Mouse (Mus musculus): Measurements from ENCODE around the gene Matn4. TPM values are rescaled to one million over a fixed set of nuclear protein-coding genes. Genes with fewer than 3 reads are reported as not detected.
A peak's percentile ranks its signal among the peaks of the same experiment; 100 is the strongest.
"Not testable (repeated sequence)": the region's sequence is repeated elsewhere in the genome, so short reads cannot be mapped to it uniquely, and the experiment has no call there.

Matn4 gene
- total RNA-seq, 2 experiments from 2014 or later, result not detected

DNA sequence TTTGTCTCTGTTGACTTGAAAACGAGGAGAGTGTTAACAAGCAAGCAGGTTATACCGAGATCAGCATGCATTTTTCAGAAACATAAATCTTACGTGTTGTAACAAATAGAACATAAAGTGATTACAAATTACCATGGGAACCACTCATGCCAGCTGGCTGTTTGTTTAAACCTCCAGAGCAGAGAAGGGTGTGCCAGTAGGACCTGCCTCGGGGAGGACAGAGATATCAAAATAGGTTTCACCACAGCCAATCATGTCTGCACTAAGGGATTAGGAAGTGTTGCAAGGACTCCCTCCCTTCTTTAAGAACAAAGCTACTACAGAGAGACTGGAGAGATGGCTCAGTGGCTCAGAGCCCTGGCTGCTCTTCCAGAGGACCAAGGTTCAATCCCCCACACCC is 31.8 kb downstream of the Matn4 start:
- peak; percentile 80 for ATAC-seq (replicated peaks; ENCODE audit: poor library complexity)

DNA sequence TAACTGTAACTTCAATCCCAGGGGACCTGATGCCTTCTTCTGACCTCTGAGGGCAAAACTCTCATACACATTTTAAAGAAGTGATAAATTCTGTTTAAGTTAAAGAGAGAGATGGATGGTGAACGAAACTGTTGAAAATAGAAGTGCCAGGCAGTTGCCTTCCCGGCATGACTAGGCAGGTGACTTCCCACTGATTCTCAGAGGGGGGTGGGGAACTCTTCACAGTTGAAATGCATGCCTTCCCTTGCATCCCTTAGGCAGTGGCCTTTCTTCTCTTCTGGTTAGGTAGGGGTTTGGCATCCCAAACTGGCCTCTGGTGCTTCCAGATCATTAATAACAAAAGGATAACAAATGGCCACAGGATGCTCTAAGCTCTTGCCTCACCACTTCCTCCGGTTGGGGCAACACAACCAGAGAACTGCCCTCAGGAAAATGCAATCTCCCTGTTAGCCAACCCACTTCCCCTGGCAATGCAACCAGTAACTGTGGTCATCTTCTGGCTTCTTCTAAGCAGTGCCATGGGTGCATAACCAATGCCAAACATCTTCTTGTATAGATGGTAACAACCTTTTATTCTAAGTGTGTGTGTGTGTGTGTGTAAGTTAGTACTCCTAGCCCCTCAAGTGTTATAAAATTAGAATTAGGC is 32.4 kb downstream of the Matn4 start:
- peak; percentile 85 for ATAC-seq (replicated peaks; ENCODE audit: poor library complexity)

DNA sequence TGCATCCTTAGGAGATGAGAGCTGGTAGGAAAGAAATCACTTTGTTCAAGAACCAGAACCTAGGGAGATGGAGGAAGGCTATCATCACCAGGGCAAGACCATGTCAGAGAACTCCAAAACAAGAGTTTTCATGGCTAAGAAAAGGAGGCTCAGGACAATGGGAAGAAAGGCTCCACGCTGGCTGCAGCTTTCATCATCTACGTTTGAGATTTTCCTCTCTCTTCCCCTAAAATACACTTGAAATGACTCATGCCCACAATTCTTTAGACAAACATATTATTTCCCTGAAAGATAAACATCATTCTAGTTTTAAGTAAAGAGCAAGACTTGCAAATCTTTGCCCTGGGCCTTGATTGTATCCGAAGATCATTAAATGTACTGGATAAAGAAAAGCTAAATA is 33.6 kb downstream of the Matn4 start:
- no peak for ATAC-seq (replicated peaks; ENCODE audit: poor library complexity)

DNA sequence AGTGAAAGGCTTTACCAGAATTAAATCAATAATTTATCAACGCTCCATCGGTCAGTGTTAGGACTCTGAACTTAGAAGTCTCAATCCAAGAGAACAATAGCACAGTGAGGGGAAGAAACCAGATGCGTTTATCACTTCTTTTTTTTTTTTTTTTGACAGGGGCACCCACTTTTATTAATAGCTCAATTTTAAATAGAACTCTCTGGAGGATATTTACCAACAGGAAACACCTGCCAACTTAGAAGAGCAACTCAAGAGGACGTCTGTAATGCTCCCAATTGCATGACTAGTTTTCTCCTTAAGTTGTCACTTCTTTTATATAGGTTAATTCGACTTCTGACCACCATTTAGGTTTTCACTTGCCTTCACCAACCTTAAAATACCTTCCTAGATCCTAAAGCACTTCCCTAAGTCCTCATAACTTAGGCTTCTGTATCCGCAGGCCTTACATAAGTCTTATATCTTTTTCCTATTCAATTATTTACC is 36.3 kb downstream of the Matn4 start:
- ATAC-seq (replicated peaks; ENCODE audit: poor library complexity), result peak; percentile 40

DNA sequence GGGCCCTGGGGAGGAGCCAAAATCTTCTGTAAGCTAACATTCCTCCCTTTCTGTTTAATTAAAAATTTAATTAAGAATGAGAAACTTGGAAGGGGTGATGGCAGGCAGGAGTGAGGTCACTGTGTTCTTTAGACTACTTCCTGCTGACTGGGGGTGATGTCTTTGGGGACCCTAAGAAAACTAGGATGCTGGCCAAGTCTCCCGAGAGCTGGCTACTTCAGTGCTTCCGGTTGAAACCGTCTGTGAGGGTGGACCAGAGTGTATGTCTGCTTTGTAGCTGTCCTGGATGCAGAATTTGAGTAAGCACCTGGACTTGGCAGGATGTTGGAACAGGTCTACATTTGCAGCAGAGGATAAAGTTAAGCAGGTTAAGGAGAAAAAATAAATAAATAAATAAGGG is 38.0 kb downstream of the Matn4 start:
- ATAC-seq (replicated peaks; ENCODE audit: poor library complexity), result no peak

DNA sequence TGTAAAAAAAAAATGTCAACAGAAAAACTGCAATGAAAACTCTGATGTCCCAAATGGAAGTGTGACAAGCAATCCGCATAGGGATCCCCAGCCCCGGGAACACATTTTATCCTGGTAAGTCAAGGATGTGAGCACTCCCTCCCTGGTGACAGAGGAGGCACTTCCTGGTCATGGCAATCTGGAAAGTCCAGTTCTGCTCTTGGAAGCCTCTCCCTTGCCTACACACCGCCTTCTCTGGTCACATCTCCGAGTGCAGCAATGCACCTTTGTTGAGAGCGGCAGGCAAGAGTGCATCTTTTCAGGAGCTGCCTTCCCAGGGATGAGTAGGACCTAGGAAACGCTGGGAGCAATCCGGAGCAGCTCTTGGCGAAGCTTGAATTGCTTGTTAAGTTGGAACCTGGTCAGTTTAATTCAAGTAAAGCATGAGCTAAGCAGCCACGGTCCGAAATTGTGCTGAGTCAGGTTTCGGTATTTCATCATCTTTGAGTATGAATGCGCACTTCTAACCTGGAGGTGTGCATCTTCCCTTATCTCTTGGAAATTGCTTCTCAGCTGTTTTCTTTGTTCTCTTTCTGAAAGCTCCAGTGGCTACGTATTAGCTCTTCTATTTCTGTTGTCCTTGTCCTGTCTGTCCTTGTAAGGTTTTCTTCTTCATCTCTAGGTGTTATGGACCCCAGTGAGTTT is 43.8 kb downstream of the Matn4 start:
- peak; percentile 36; the same call in 1 of the 2 replicates for ATAC-seq (replicated peaks; ENCODE audit: poor library complexity)

DNA sequence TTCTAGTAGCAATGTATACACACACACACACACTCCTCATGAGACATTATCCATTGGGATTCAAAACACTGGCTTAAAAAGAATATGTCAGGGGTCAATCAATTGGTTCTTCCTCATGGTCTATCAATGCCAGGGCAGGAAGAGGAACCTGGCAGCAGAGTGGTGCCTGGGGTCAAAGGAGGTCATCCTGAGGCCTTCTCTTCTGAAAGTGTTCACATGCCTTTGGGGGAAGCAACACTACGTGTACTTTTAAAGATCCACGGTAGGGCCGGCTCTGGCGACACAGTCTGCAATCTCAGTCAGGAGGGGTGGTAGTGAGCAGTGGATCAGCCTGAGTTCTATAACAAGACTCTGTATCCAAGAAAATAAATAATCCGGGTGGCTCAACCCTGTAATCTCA is 45.3 kb downstream of the Matn4 start:
- ATAC-seq (replicated peaks; ENCODE audit: poor library complexity), result peak; percentile 42

DNA sequence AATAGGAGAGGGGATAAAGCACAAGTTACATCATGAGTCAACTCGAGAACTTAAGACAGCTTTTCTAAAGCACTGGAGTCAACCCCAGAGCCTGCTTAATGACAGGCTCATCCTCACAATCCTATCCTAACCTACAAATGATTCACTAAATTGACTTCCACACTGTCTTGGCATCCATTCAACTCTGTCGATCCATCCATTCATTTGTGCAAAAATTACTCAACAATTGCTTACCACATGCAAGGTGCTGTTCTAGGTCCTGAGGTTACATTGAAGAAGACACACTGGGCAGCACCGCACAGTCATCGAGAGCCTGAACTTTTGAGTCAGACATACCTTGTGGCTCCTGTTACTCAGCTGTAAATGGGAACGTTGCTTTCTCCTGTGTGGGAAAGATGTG is 45.9 kb downstream of the Matn4 start:
- ATAC-seq (replicated peaks; ENCODE audit: poor library complexity), result no peak

DNA sequence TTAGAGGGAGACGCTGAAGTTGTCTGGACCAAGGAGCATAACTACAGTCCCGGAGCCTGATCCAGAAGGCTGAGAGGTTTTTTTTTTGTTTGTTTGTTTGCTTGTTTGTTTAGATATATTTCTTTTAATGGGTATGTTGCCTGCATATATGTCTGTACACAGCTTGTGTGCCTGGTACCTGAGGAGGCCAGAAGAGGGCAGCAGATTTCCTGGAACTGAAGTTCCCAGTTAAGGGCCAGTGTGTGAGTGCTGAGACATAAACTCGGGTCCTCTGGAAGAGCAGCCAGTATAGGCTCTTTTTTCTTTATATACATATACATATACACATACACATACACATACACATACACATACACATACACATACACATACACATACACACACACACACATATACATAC is 46.6 kb downstream of the Matn4 start:
- ATAC-seq (replicated peaks; ENCODE audit: poor library complexity), result no peak

DNA sequence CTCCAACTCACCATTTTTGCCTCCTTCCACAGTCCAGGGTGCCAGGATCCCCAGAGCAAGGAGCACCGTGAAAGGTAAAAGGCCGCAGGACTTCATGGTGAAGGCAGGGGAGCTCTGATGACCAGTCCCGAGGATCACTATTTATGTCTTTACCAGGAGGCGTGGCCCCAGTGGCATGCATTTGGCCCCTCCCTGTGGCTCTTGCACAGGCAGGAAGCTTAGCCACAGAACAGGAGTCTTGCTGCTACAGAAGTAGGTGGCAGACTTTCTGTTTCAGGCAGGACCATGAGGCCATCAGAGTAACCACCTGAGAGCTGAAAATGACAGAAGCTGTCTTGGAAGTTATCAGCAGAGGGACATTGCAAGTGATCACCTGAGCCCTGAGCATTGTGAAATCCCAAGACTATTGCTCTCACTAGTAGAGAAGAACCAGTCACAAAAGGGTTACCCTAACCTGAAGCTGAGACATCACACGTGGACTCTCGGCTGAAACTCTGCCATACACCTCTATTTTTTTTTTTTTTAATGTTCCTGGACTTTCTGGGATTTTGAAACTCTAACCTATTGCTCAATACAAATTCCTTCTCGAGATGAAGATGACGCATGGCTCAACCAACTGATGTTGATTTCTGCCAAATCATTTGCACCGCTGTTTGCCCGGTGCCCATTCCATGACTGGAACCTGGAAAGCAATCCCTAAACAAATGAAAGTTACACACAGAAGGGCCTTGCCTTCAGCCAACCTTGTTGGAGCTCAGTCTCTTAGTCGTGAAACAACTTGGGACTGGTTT is 48.6 kb downstream of the Matn4 start:
- ATAC-seq (replicated peaks; ENCODE audit: poor library complexity), result peak; percentile 77

DNA sequence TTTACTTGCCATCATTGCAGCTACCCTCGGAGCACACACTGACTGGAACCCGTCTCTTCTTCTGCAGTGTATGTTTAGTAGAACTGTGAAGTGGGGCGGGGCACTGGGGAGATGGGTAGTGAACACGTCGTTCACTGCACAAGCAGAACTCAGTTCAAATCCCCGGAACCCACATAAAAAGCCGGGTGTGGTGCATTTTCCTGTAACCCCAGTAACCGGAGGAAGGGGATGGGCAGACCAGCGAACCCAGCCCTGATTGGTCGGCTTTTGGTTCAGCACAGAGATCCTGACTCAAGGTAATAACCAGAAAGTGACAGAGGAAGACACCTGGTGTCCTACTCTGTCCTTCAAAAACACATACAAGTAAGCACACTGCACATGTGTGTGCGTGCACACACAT is 51.6 kb downstream of the Matn4 start:
- ATAC-seq (replicated peaks; ENCODE audit: poor library complexity), result no peak

DNA sequence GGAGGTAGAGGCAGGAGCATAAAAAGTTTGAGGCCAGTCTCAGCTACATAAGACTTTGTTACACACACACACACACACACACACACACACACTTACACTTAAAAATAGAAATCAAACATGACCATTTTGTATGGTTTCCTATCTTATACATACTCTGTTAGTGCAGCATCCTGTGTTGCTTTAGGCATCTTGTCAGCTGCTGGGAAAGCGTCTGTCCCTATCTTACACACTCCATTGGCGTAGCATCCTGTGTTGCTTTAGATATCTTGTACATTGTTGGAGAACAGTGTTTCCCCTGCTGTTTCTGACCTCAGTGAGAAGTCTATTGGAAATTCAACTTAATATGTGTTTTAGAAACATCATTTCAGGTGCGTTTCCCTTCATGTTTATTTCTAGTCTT is 52.3 kb downstream of the Matn4 start:
- no peak for ATAC-seq (replicated peaks; ENCODE audit: poor library complexity)

DNA sequence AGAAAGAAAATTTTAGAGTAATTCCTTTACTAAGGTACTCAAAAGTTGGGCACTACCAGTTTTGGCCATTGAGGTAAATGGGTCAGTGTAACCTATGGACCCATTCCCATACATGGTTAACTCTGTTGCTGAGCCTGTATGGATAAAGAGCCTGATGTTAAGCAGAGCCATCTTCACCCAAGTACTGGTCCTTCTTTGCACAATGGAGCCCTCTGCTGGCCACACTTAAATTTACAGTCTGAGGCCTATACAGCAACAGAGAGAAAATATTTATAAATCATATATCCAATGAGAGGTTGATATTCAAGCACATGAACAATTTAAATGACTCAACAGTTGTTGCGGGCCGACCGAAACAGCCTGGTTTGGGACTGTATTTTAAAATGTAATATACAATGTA is 56.0 kb downstream of the Matn4 start:
- ATAC-seq (replicated peaks; ENCODE audit: poor library complexity), result peak; percentile 75

DNA sequence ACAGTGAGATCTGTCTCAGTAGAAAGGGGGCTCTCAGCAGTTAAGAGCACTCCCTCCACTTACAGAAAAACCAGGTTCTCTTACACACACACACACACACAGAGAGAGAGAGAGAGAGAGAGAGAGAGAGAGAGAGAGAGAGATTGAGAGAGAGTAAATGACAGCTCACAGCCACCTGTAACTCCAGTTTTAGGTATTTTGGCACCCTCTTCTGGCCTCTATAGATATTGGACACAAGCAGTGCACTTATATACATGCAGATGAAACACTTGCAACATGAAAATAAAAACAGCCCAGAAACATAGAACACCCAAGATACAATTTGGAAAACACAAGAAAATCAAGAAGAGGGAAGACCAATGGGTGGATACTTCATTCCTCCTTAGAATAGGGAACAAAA is 57.3 kb downstream of the Matn4 start:
- not testable (repeated sequence) for ATAC-seq (replicated peaks; ENCODE audit: poor library complexity)

DNA sequence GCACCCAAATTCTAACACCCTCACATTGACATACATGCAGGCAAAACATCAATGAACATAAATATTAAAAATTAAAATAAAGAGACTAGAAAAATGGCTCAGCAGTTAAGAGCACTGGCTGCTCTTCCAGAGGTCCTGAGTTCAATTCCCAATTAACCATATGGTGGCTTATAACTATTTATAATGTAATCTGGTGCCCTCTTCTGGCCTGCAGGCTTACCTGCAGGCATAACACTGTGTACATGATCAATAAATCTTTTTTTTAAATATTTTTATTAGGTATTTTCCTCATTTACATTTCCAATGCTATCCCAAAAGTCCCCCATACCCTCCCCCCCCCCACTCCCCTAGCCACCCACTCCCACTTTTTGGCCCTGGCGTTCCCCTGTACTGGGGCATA is 61.2 kb downstream of the Matn4 start:
- ATAC-seq (replicated peaks; ENCODE audit: poor library complexity), result not testable (repeated sequence)

Other genes starting within 250 kb of the Matn4 start
- gene Kcns1, start 234.0 kb downstream of the Matn4 start, total RNA-seq (2015), result 0.05 TPM in 1 of 2 replicates, not detected in the other
- gene Kcns1, start 234.0 kb downstream of the Matn4 start, total RNA-seq (2017), result 0.08 and 0.17 TPM in 2 replicates
- gene Wfdc5, start 222.4 kb downstream of the Matn4 start, total RNA-seq (2015), result not detected in 2 replicates
- not detected in 2 replicates for gene Wfdc5, start 222.4 kb downstream of the Matn4 start, total RNA-seq (2017)
- gene Wfdc12, start 214.6 kb downstream of the Matn4 start, total RNA-seq (2015), result not detected in 2 replicates
- gene Wfdc12, start 214.6 kb downstream of the Matn4 start, total RNA-seq (2017), result not detected in 2 replicates
- not detected in 2 replicates for gene Wfdc15a, start 205.0 kb downstream of the Matn4 start, total RNA-seq (2015)
- gene Wfdc15a, start 205.0 kb downstream of the Matn4 start, total RNA-seq (2017), result not detected in 2 replicates
- not detected in 2 replicates for gene Wfdc15b, start 183.5 kb downstream of the Matn4 start, total RNA-seq (2015)
- gene Wfdc15b, start 183.5 kb downstream of the Matn4 start, total RNA-seq (2017), result not detected in 2 replicates
- gene Svs2, start 166.7 kb downstream of the Matn4 start, total RNA-seq (2015), result not detected in 2 replicates
- not detected in 2 replicates for gene Svs2, start 166.7 kb downstream of the Matn4 start, total RNA-seq (2017)
- gene Svs3b, start 148.5 kb downstream of the Matn4 start, total RNA-seq (2015), result not detected in 2 replicates
- gene Svs3b, start 148.5 kb downstream of the Matn4 start, total RNA-seq (2017), result not detected in 2 replicates
- gene Svs4, start 126.7 kb downstream of the Matn4 start, total RNA-seq (2015), result not detected in 2 replicates
- gene Svs4, start 126.7 kb downstream of the Matn4 start, total RNA-seq (2017), result not detected in 2 replicates
- not detected in 2 replicates for gene Svs3a, start 115.9 kb downstream of the Matn4 start, total RNA-seq (2015)
- gene Svs3a, start 115.9 kb downstream of the Matn4 start, total RNA-seq (2017), result not detected in 2 replicates
- gene Svs6, start 88.4 kb downstream of the Matn4 start, total RNA-seq (2015), result not detected in 2 replicates
- not detected in 2 replicates for gene Svs6, start 88.4 kb downstream of the Matn4 start, total RNA-seq (2017)
- not detected in 2 replicates for gene Svs5, start 72.4 kb downstream of the Matn4 start, total RNA-seq (2015)
- gene Svs5, start 72.4 kb downstream of the Matn4 start, total RNA-seq (2017), result not detected in 2 replicates
- 244 and 316 TPM in 2 replicates for gene Slpi, start 16.1 kb downstream of the Matn4 start, total RNA-seq (2015)
- 39.7 and 71.6 TPM in 2 replicates for gene Slpi, start 16.1 kb downstream of the Matn4 start, total RNA-seq (2017)
- not detected in 2 replicates for gene Rbpjl, start 2.0 kb downstream of the Matn4 start, total RNA-seq (2015)
- not detected in 2 replicates for gene Rbpjl, start 2.0 kb downstream of the Matn4 start, total RNA-seq (2017)
- not detected in 2 replicates for gene Sdc4, start 38.7 kb upstream of the Matn4 start, total RNA-seq (2015)
- gene Sdc4, start 38.7 kb upstream of the Matn4 start, total RNA-seq (2017), result 0.41 TPM in 1 of 2 replicates, not detected in the other
- 39.1 and 39.5 TPM in 2 replicates for gene Sys1, start 51.8 kb upstream of the Matn4 start, total RNA-seq (2015)
- 11.2 and 20.0 TPM in 2 replicates for gene Sys1, start 51.8 kb upstream of the Matn4 start, total RNA-seq (2017)
- not detected in 2 replicates for gene Gm20458, start 55.8 kb upstream of the Matn4 start, total RNA-seq (2015)
- not detected in 2 replicates for gene Gm20458, start 55.8 kb upstream of the Matn4 start, total RNA-seq (2017)
- gene Trp53tg5, start 68.6 kb upstream of the Matn4 start, total RNA-seq (2015), result not detected in 2 replicates
- not detected in 2 replicates for gene Trp53tg5, start 68.6 kb upstream of the Matn4 start, total RNA-seq (2017)
- gene Dbndd2, start 80.9 kb upstream of the Matn4 start, total RNA-seq (2015), result 1.1 and 2.7 TPM in 2 replicates
- 0.04 and 0.47 TPM in 2 replicates for gene Dbndd2, start 80.9 kb upstream of the Matn4 start, total RNA-seq (2017)
- gene Pigt, start 92.4 kb upstream of the Matn4 start, total RNA-seq (2015), result 75.1 and 80.0 TPM in 2 replicates
- 34.3 and 42.0 TPM in 2 replicates for gene Pigt, start 92.4 kb upstream of the Matn4 start, total RNA-seq (2017)
- not detected in 2 replicates for gene Wfdc2, start 157.3 kb upstream of the Matn4 start, total RNA-seq (2015)
- gene Wfdc2, start 157.3 kb upstream of the Matn4 start, total RNA-seq (2017), result 1.8 TPM in 1 of 2 replicates, not detected in the other
- gene Spint3, start 168.3 kb upstream of the Matn4 start, total RNA-seq (2015), result not detected in 2 replicates
- gene Spint3, start 168.3 kb upstream of the Matn4 start, total RNA-seq (2017), result not detected in 2 replicates
- not detected in 2 replicates for gene Wfdc6a, start 180.3 kb upstream of the Matn4 start, total RNA-seq (2015)
- gene Wfdc6a, start 180.3 kb upstream of the Matn4 start, total RNA-seq (2017), result not detected in 2 replicates
- not detected in 2 replicates for gene Eppin, start 188.4 kb upstream of the Matn4 start, total RNA-seq (2015)
- gene Eppin, start 188.4 kb upstream of the Matn4 start, total RNA-seq (2017), result not detected in 2 replicates
- not detected in 2 replicates for gene Wfdc6b, start 208.4 kb upstream of the Matn4 start, total RNA-seq (2015)
- not detected in 2 replicates for gene Wfdc6b, start 208.4 kb upstream of the Matn4 start, total RNA-seq (2017)
- gene Wfdc8, start 208.5 kb upstream of the Matn4 start, total RNA-seq (2015), result not detected in 2 replicates
- not detected in 2 replicates for gene Wfdc8, start 208.5 kb upstream of the Matn4 start, total RNA-seq (2017)
- gene Wfdc16, start 233.6 kb upstream of the Matn4 start, total RNA-seq (2015), result 0.56 TPM in 1 of 2 replicates, not detected in the other
- gene Wfdc16, start 233.6 kb upstream of the Matn4 start, total RNA-seq (2017), result 0.08 TPM in 1 of 2 replicates, not detected in the other

All from megakaryocyte progenitor cell, adult 5-6 weeks (primary cell).